Mouse (Mus musculus) MEL (cell line): ENCODE results near the gene Cwf19l1. TPM values are rescaled to one million over a fixed set of nuclear protein-coding genes. Genes with fewer than 3 reads are reported as not detected.

ENCODE experiments used
- DNase-seq: peaks from one replicate; pipeline ENCODE4 v3.0.0; 2011; ENCODE audit warnings: low read depth, low spot score
- H3K27ac ChIP-seq: 2 replicates; pipeline ENCODE4 v1.5.1; 2012; ENCODE audit warnings: low read depth, mild to moderate bottlenecking, control low read depth, low read length, moderate library complexity; ENCODE audit not compliant: control insufficient read depth
- H3K27me3 ChIP-seq, 2 experiments: fragments of 150-350 bp in 1 of 2; sonication (generic) in 1 of 2; 2 replicates each; pipeline ENCODE4 v1.6.1; 2012; ENCODE audit warnings: low read length in 2 of 2, mild to moderate bottlenecking in 2 of 2, improper control_type of control experiment in 1 of 2, moderate library complexity in 1 of 2; ENCODE audit not compliant: insufficient read depth in 2 of 2, control insufficient read depth in 1 of 2
- H3K36me3 ChIP-seq, 2 experiments: 2 replicates each; pipeline ENCODE4 v1.6.1; 2012 to 2014; ENCODE audit warnings: low read length in 2 of 2, improper control_type of control experiment in 1 of 2, inconsistent platforms in 1 of 2, mild to moderate bottlenecking in 1 of 2; ENCODE audit not compliant: insufficient read depth in 2 of 2, control insufficient read depth in 1 of 2
- H3K4me1 ChIP-seq, 2 experiments: fragments of 150-350 bp in 1 of 2; sonication (generic) in 1 of 2; 2 replicates each; pipeline ENCODE4 v1.6.1; 2012; ENCODE audit warnings: low read length in 2 of 2, improper control_type of control experiment in 1 of 2, mild to moderate bottlenecking in 1 of 2; ENCODE audit not compliant: insufficient read depth in 2 of 2, control insufficient read depth in 1 of 2
- H3K4me3 ChIP-seq, 2 experiments: fragments of 150-350 bp in 1 of 2; sonication (generic) in 1 of 2; 2 replicates each; pipeline ENCODE4 v1.5.1; 2012; ENCODE audit warnings: low read depth in 2 of 2, low read length in 2 of 2, mild to moderate bottlenecking in 2 of 2, moderate library complexity in 2 of 2, control low read depth in 1 of 2, improper control_type of control experiment in 1 of 2; ENCODE audit not compliant: control insufficient read depth in 1 of 2, insufficient read depth in 1 of 2
- H3K79me2 ChIP-seq: 2 replicates; pipeline ENCODE4 v1.6.1; 2012; ENCODE audit warnings: mild to moderate bottlenecking, low read length, moderate library complexity; ENCODE audit not compliant: control insufficient read depth, poor library complexity, insufficient read depth
- H3K9ac ChIP-seq: 2 replicates; pipeline ENCODE4 v1.6.1; 2012; ENCODE audit warnings: low read depth, mild to moderate bottlenecking, control low read depth, low read length, moderate library complexity; ENCODE audit not compliant: control insufficient read depth, poor library complexity, severe bottlenecking
- H3K9me3 ChIP-seq: fragments of 150-350 bp; sonication (generic); replicated peaks from 2 replicates; pipeline ENCODE4 v1.6.1; 2012; ENCODE audit warnings: mild to moderate bottlenecking, low read length, improper control_type of control experiment, moderate library complexity; ENCODE audit not compliant: insufficient read depth
- BHLHE40 ChIP-seq: IDR thresholded peaks from 2 replicates; pipeline ENCODE4 v1.6.1; 2012; ENCODE audit warnings: low read depth, mild to moderate bottlenecking, inconsistent platforms, low read length, improper control_type of control experiment, borderline replicate concordance
- CHD1 ChIP-seq: IDR thresholded peaks from 2 replicates; pipeline ENCODE4 v1.6.1; 2012; ENCODE audit warnings: low read depth, mild to moderate bottlenecking, inconsistent platforms, low read length, improper control_type of control experiment
- E2F4 ChIP-seq: IDR thresholded peaks from 2 replicates; pipeline ENCODE4 v1.6.1; 2011; ENCODE audit warnings: low read depth, low read length, improper control_type of control experiment, borderline replicate concordance
- ELF1 ChIP-seq: IDR thresholded peaks from 2 replicates; pipeline ENCODE4 v1.6.1; 2014; ENCODE audit warnings: low read depth, mild to moderate bottlenecking, inconsistent platforms, low read length, improper control_type of control experiment, moderate library complexity
- EP300 ChIP-seq, 2 experiments: IDR thresholded peaks; 2 replicates each; pipeline ENCODE4 v1.6.1; 2011; ENCODE audit warnings: improper control_type of control experiment in 2 of 2, low read length in 2 of 2, low read depth in 1 of 2, mild to moderate bottlenecking in 1 of 2
- ETS1 ChIP-seq: IDR thresholded peaks from 2 replicates; pipeline ENCODE4 v1.6.1; 2012; ENCODE audit warnings: low read depth, mild to moderate bottlenecking, inconsistent platforms, low read length, improper control_type of control experiment, moderate library complexity
- GATA1 ChIP-seq: IDR thresholded peaks from 2 replicates; pipeline ENCODE4 v1.6.1; 2011; ENCODE audit warnings: low read depth, low read length, improper control_type of control experiment
- HCFC1 ChIP-seq: IDR thresholded peaks from 2 replicates; pipeline ENCODE4 v1.6.1; 2012; ENCODE audit warnings: low read depth, mild to moderate bottlenecking, inconsistent platforms, low read length, improper control_type of control experiment, moderate library complexity
- KAT2A ChIP-seq: conservative IDR thresholded peaks from 2 replicates; pipeline ENCODE4 v1.6.1; 2012; ENCODE audit warnings: low read depth, low read length, improper control_type of control experiment, inconsistent platforms
- MAFK ChIP-seq: IDR thresholded peaks from 2 replicates; pipeline ENCODE4 v1.6.1; 2011; ENCODE audit warnings: low read depth, mild to moderate bottlenecking, low read length, improper control_type of control experiment, borderline replicate concordance
- MAZ ChIP-seq: IDR thresholded peaks from 2 replicates; pipeline ENCODE4 v1.6.1; 2012; ENCODE audit warnings: low read depth, mild to moderate bottlenecking, inconsistent platforms, low read length, improper control_type of control experiment
- MEF2A ChIP-seq: IDR thresholded peaks from 2 replicates; pipeline ENCODE4 v1.6.1; 2014; ENCODE audit warnings: low read depth, mild to moderate bottlenecking, inconsistent platforms, low read length, improper control_type of control experiment; ENCODE audit not compliant: poor library complexity, insufficient replicate concordance, severe bottlenecking; ENCODE audit errors: extremely low read depth
- MXI1 ChIP-seq: IDR thresholded peaks from 2 replicates; pipeline ENCODE4 v1.6.1; 2011; ENCODE audit warnings: mild to moderate bottlenecking, low read depth, low read length, improper control_type of control experiment
- NRF1 ChIP-seq: IDR thresholded peaks from 2 replicates; pipeline ENCODE4 v1.6.1; 2014; ENCODE audit warnings: low read depth, mild to moderate bottlenecking, inconsistent platforms, low read length, improper control_type of control experiment, moderate library complexity; ENCODE audit not compliant: poor library complexity, insufficient read depth, severe bottlenecking
- POLR2AphosphoS2 ChIP-seq: IDR thresholded peaks from 2 replicates; pipeline ENCODE4 v1.6.1; 2011; ENCODE audit warnings: low read length, improper control_type of control experiment
- RAD21 ChIP-seq: IDR thresholded peaks from 2 replicates; pipeline ENCODE4 v1.6.1; 2011; ENCODE audit warnings: mild to moderate bottlenecking, low read depth, low read length, improper control_type of control experiment
- RCOR1 ChIP-seq: IDR thresholded peaks from 2 replicates; pipeline ENCODE4 v1.6.1; 2012; ENCODE audit warnings: low read depth, mild to moderate bottlenecking, inconsistent platforms, low read length, improper control_type of control experiment
- SMC3 ChIP-seq: IDR thresholded peaks from 2 replicates; pipeline ENCODE4 v1.6.1; 2011; ENCODE audit warnings: low read depth, low read length, improper control_type of control experiment
- TAL1 ChIP-seq: IDR thresholded peaks from 2 replicates; pipeline ENCODE4 v1.6.1; 2012; ENCODE audit warnings: mild to moderate bottlenecking, inconsistent platforms, low read length, moderate library complexity, mixed read lengths
- TBP ChIP-seq: IDR thresholded peaks from 2 replicates; pipeline ENCODE4 v1.8.0; 2011; ENCODE audit warnings: low read depth, low read length, improper control_type of control experiment
- TCF12 ChIP-seq: IDR thresholded peaks from 2 replicates; pipeline ENCODE4 v1.6.1; 2014; ENCODE audit warnings: low read depth, mild to moderate bottlenecking, inconsistent platforms, low read length, improper control_type of control experiment, moderate library complexity
- UBTF ChIP-seq: IDR thresholded peaks from 2 replicates; pipeline ENCODE4 v1.6.1; 2012; ENCODE audit warnings: low read depth, mild to moderate bottlenecking, inconsistent platforms, low read length, improper control_type of control experiment, moderate library complexity, borderline replicate concordance; ENCODE audit not compliant: insufficient read depth
- USF1 ChIP-seq: IDR thresholded peaks from 2 replicates; pipeline ENCODE4 v1.6.1; 2014; ENCODE audit warnings: low read depth, mild to moderate bottlenecking, inconsistent platforms, low read length, improper control_type of control experiment, moderate library complexity
- USF2 ChIP-seq, 2 experiments: IDR thresholded peaks; 2 replicates each; pipeline ENCODE4 v1.6.1; 2011 to 2012; ENCODE audit warnings: improper control_type of control experiment in 2 of 2, low read length in 2 of 2, borderline replicate concordance in 1 of 2, inconsistent platforms in 1 of 2, low read depth in 1 of 2, mild to moderate bottlenecking in 1 of 2; ENCODE audit not compliant: insufficient read depth in 1 of 2
- ZKSCAN1 ChIP-seq: IDR thresholded peaks from 2 replicates; pipeline ENCODE4 v1.6.1; 2012; ENCODE audit warnings: low read depth, mild to moderate bottlenecking, inconsistent platforms, low read length, improper control_type of control experiment, moderate library complexity
- ZMIZ1 ChIP-seq: IDR thresholded peaks from 2 replicates; pipeline ENCODE4 v1.6.1; 2012; ENCODE audit warnings: low read depth, mild to moderate bottlenecking, inconsistent platforms, low read length, improper control_type of control experiment, moderate library complexity
- polyA plus RNA-seq, 2 experiments: library from polyadenylated mRNA; stranded (reverse) in 1 of 2; unstranded in 1 of 2; fragments of >175 nt in 1 of 2; fragments of >200 nt in 1 of 2; gene quantifications; 2 replicates each; pipeline versions ENCODE4 v1.2.1 to v1.2.4; 2012; ENCODE audit warnings: low replicate concordance in 2 of 2, low read depth in 1 of 2; ENCODE audit not compliant: insufficient read length in 2 of 2, insufficient read depth in 1 of 2, missing spikeins in 1 of 2
- total RNA-seq: library from RNA; depleted of rRNA; stranded (reverse); fragments of 300-350 nt; gene quantifications from 2 replicates; pipeline ENCODE4 v1.2.3, GENCODE M21; 2012

Cwf19l1 gene
- total and polyA plus RNA-seq, 3 experiments: 28.2 to 68.6 TPM; not detected in 1

DNA sequence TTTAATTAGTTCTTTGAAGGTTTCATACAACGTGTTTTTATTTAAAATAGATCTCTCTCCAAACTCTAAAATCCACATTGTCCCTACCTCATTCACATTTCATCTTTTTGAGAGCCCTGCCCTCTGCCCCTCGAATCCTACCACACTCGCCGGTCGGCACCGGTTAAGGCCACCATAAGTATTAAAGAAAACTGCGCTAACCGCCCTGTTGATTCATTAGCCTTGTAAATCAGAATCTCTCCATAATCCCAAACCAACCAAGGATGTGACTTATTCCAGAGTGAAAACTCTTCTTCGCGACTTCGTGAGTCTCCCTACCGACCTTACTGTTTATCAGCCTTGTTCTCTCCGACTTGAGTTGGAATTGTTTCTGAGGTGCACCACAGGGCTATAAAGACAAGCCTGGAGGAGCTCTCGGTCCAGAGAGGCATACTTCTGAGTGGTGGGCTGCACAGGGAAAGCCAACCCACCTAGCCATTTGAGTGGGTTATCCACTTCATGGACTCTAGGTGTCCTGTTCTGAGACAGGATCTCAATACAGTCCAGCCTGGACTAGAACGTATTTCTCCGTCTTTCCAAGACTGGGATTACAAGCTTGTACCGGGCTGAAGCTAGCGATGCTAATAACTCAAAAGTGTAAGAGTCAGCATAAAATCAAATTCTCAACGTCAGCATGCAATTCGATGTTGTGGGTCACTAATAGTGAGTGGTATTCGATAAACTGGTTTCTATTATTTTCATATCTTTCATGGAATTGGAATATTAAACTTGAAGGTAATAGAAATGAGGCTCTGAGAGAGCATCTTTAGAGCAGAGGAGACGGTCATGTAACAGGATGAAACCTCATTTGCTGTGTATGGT, 27.8 kb downstream of the Cwf19l1 start:
- no peak overlapping the region for H3K27ac ChIP-seq
- H3K9me3 ChIP-seq: no peaks in the 10 kb centered on the region
- no peak for TF ChIP-seq GATA1
- no peak for TF ChIP-seq ZKSCAN1
- peak; percentile 64; the same call in 1 of the 2 replicates for TF ChIP-seq MAFK
- H3K27me3 ChIP-seq: no peaks in the 10 kb centered on the region
- H3K4me3 ChIP-seq: peak overlapping the region; percentile 61 to 70
- peaks cover 14 to 17% of the 10 kb centered on the region in 2 experiments for H3K4me1 ChIP-seq
- H3K36me3 ChIP-seq: peaks cover 7 to 30% of the 10 kb centered on the region in 2 experiments
- no peak for DNase-seq
- H3K79me2 ChIP-seq: peaks cover 32% of the 10 kb centered on the region
- H3K9ac ChIP-seq: peak overlapping the region; percentile 90

DNA sequence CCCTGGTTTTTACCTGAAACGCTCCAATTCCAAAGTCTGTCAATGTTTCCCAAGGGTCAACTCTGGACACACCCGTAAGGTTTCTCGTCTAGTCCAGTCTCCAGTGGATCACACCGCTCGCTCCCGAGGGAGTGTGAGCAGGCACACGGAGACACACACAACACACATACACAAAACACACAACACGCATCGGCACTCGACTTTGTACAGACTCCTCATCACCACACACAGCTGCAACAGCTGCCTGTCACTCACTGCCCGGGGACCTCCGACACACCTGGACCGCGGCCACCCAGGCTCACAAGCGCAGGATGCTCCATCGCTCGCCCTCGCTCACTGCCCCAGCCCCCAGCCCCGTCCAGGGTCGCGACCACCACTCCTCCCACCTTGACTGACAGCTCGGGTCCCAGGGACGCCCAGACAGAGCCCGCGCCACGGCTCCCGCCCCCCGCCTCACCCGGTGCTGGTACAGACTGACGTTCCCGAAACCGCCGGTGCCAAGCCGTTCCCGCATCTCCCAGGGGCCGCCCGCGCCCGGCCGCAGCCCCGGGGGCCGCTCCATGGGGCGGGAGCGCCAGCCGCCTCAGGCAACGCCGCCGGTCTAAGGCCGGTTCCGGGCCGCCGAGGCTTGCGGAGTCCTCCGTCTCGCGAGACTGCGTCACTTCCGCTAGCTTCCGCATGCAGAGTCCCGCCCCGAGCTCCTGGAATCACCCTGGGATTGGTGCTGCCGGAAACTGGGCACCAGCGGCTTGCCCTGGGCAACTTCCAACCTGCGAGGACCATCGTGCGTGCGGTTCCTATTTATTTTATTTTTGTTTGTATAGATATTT, 28.6 kb downstream of the Cwf19l1 start, which contains the start of gene Chuk:
Chuk (minus strand) TSS at position 650 of the 830 bp plus-strand sequence.
- Histone ChIP-seq H3K9ac (peak within 1 kb of the TSS; percentile 90), H3K4me1 (peaks cover 14 to 17% of the 10 kb centered on the region in 2 experiments), H3K4me3 (peak within 1 kb of the TSS; percentile 70 to 91), H3K27me3 (no peaks in the 10 kb centered on the region), H3K79me2 (peaks cover 32% of the 10 kb centered on the region), H3K9me3 (no peaks in the 10 kb centered on the region), H3K36me3 (peaks cover 12 to 30% of the 10 kb centered on the region in 2 experiments), H3K27ac (no peak within 1 kb of the TSS)
- peak; percentile 98 for DNase-seq
- TF ChIP-seq MAZ (no peak), ELF1 (peak; percentile 94), RCOR1 (no peak), MXI1 (peak; percentile 88), EP300 (IDR thresholded peaks at IDR 0.05; ENCODE audit: low read depth in 1 of 2, low read length in 2 of 2) (no peak), ZKSCAN1 (no peak), KAT2A (no peak; the same call in 1 of the 2 replicates), RAD21 (no peak), BHLHE40 (no peak), USF1 (no peak), NRF1 (no peak), SMC3 (no peak), USF2 (IDR thresholded peaks at IDR 0.05; ENCODE audit: borderline replicate concordance in 1 of 2, insufficient read depth in 1 of 2, low read depth in 1 of 2, low read length in 2 of 2) (no peak), MEF2A (no peak), TCF12 (peak; percentile 49), HCFC1 (peak; percentile 89), ZMIZ1 (peak; percentile 91), TBP (peak; percentile 77), ETS1 (no peak), TAL1 (no peak), E2F4 (no peak), POLR2AphosphoS2 (peak; percentile 97), CHD1 (no peak), UBTF (no peak), GATA1 (no peak), MAFK (no peak)
